Mouse (Mus musculus): ENCODE results near the gene Klhl32.

Gene Klhl32

DNA sequence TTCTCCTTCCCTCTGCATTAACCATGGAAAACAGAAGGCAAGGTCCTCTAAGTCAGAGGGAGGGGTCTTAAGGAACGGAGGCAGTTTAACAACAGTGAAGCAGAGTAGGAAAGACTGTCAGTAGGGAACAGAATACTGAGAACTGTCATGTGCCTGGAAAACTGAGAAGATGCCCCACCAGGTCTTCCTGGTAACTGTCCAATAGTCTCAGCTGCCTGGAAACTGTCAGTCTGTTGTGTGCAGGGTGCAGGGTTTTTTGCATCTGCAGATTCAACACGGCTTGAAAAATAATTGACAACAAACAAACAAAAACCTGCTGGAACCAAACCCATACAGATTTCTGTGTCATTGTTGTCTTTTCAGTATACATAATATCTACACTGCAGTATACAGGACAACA lies 208.6 kb downstream of the Klhl32 start:
- no peak for DNase-seq (ENCODE audit: inconsistent age in 2 of 2, low spot score in 1 of 2)

DNA sequence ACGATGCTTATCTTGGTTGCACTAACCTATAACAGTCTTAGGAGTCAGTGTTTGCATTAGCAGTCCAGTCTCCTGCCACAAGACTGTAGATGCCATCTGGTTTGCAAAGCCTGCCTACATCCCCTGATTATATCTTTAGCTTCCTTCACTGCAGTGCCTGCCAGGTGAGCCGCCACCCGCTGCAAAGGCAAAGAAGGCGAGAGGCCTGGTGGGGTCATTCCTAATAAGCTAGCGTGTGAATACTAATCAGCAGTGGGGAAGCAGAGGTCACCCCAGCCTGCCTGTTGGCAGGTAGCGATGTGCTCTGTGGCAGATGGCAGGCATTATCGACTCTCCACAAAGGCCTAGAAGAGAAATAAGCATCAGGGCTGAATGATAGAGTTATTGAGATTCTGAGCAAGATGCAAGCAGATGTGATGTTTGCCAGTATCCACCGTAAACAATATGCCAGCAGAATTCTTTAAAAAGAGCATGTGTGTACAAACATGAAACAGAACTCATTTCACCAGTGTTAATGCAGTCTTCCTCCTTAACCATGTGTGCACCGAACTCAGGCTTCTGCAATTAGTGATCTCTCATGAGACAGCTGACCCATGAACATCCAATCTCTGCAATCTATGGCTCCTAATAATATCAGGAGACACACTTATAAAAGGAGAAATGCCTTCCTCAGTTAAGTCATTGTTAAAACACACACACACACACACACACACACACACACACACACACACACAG lies 219.6 kb downstream of the Klhl32 start:
- DNase-seq (ENCODE audit: inconsistent age in 2 of 2, low spot score in 1 of 2) = no peak

DNA sequence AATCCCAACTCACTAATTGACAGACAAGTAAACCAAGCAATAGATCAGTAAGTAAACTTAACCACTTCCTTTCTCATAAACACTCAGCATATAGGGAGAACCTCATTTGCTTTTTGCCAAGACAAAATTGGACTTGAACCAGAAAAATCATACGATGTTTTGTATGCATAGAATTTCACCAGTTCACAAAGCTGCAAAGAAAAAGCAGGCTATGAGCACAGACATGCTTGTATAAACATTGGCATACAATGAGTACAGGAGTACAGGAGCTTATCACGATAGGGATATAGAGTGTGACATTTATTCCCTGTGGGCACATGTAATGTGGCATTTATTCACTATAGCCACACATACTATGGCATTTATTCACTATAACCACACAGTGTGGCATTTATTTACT lies 220.5 kb downstream of the Klhl32 start:
- no peak for DNase-seq (ENCODE audit: inconsistent age in 2 of 2, low spot score in 1 of 2)

DNA sequence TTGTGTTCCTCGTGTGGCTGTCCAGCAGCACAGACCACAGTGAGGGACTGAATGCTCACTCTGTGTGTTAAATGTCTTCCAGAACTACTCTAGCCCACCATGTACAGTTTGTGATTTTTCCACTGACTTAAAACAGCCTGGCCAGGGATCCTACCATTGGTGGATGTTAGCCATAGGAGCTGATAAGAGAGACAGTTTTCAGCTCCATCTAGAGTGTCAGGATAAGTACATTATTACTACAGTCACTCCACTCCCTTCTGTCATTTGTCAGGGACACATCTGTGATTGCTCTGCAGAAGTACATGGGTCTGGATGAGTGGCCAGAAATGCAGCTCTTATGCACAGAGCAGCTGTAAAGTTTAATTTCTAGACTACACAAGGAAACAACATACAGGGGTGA lies 223.1 kb downstream of the Klhl32 start:
- DNase-seq (ENCODE audit: inconsistent age in 2 of 2, low spot score in 1 of 2) = peak in 1 of 2 experiments; percentile 26

DNA sequence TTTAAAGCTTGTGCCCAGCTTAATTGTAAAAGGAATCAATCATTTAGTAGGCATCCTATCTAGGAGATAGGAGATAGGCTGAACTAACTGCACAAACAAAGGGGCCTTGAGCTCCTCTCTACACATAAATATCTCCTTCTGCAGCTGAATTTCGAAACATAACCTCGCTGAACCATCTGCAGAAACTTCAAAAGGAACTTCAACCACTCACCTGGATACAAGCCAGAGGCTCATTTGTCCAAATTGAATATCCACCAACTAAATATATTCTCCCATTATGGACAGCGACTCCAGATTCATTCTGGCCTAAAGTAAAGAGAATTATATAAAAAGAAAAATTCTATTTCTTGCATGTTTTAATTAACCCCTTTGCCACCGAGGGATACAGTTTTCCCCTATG lies 224.2 kb downstream of the Klhl32 start:
- peak; percentile 22 to 78 for DNase-seq (ENCODE audit: inconsistent age in 2 of 2, low spot score in 1 of 2)

DNA sequence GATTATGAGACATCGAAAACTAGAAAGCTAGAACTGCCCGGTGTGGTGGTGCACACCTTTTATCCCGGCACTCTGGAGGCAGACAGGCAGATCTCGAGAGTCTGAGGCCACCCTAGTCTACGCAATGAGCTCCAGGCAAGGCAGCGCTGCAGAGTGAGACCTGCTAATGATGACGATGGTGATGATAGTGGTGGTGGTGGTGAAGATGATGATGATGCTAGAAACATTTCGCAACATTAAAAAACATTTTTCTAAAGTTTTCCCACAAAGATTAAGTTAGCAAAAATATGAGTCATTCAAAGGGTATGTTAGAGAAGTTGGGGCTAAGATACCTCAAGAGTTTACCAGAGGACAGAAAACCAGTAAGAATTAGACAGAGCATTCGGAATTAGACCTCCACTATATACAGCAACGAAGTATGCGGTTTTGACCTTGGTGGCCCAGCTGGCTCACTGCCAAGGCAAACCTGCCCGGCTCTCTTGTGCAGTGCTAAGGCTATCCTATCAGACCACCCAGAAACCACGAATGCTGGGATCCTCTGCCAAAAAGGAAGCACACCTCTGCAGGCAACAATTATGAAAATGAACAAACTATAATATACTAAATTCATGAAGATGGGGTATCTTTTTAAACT lies 224.9 kb downstream of the Klhl32 start:
- peak; percentile 28 to 65 for DNase-seq (ENCODE audit: inconsistent age in 2 of 2, low spot score in 1 of 2)

DNA sequence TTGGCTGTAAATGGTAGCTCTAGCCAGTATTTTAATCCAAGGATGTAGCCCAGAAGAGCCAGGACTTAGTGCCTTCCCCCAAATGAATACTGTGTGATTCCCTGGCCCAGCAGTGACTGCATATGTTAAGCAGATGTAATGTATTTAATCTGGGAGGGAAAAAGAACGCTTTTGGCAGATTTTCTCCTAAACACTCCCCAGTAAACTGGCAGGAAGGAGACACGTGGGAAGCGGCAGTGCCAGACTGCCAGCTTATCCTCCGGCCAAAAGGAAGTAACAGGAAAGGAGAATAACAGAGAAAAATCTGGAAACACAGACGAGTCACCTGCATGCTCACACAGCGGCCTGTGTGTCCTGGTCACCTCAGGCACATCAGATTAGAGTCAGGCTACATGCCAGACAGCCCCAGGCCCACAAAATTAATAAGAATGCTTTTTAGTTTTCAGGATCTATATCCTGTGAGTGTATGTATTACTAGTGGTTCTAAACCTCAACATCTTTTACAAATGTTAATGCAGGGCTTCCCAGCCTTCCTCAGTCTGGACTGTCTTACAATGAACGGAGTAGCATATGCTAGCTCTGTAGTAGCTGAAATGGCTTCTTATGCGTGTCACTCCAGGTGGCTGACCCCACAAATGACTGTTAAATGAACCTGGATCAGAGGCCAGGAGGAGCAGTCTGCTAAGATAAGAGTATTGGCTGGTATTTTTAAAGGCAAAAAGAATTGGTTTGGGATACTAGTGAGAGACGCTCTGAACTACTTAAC lies 229.3 kb downstream of the Klhl32 start:
- no peak for DNase-seq (ENCODE audit: inconsistent age in 2 of 2, low spot score in 1 of 2)

DNA sequence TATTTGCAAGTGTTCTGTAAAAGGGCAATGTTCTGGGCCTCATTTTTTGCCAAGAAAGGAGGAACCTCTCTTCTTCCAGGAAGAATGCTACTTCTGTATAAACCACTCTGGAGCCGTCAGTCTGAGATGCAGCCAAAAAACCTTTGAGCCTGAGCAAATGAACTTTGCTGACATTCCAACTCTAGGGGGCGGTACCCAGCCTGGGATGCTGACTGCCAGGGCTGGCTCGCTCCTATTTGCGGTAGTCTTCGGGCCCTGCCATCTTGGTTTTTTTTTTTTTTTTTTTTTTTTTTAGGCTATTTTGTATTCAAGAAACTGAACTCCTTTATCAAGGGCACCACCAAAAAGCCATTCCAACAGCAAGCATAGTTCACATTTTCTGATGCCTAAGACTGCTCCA lies 230.5 kb downstream of the Klhl32 start:
- no peak for DNase-seq (ENCODE audit: inconsistent age in 2 of 2, low spot score in 1 of 2)

DNA sequence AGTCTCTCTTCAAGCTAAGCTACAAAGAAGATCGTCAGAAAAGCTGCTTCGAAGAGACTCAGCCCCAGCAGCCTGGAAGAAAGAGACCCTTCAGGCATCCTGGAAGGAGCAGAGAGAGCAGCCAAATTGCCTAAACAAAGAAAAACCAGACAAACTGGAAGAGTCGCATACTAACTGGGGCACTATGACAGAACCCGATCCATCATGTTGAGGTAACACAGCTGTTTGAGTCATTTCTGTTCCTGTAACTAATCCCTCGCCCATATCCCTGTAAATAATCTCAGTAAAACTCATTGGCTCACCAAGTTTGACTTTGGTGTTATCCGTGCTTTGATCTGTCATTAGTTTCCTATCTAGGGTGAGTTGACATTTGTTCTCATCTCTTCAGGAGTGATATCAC lies 230.9 kb downstream of the Klhl32 start:
- no peak for DNase-seq (ENCODE audit: inconsistent age in 2 of 2, low spot score in 1 of 2)

DNA sequence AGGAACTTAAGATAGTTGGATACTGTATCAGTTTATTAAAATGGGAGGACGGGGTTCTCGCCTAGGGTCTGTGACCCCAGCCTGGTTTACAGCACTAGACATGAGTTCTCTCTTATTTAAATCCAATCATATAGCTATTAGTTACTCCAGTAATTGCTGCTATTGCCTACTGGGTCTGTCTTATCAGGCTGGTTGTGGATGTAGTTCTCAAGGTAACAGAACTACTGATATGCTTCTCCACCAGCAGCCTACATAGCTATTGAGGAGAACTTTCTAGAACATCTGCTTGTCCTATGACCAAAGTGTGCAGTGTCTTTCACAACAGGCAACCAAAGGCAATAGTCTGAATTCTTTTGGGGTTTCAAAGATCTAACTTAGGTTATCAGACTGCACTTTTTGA lies 241.4 kb downstream of the Klhl32 start:
- DNase-seq (ENCODE audit: inconsistent age in 2 of 2, low spot score in 1 of 2) = no peak

DNA sequence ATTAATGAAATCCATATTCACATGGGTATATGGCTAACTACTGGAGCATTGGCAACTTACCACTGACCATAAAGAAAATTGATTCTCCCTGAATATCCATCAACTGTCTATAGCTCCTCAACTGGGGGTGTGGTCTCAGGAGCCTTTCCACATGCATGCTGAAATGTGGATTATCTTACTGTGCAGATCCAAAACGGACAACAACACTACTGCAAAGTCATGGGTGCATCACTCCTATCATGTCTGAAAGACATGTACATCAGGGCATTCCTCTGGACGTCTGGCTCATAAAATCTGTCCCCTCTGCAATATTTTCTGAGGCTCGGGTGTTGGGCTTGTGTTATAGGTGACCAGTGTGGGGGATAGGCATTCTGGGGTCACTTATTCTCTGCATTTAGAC lies 241.8 kb downstream of the Klhl32 start:
- no peak for DNase-seq (ENCODE audit: inconsistent age in 2 of 2, low spot score in 1 of 2)

DNA sequence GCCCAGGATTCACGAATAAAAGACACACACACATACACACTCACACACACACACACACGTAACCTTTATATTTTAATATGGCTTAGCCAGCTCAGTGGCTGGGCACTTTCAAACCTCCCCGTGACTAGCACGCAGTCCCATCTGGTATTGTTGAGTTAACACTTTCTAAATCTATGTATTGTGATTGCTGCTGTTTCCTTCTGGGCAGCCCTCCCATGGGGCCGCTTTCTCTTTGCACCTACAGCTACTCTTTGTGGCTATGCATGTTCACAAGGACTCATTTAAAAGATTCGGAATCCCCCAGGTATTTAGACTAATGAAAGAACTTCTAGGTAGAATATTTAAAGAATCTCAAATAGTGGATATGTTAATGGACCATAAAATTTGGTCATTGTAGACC lies 249.2 kb downstream of the Klhl32 start:
- DNase-seq (ENCODE audit: inconsistent age in 2 of 2, low spot score in 1 of 2) = no peak

DNA sequence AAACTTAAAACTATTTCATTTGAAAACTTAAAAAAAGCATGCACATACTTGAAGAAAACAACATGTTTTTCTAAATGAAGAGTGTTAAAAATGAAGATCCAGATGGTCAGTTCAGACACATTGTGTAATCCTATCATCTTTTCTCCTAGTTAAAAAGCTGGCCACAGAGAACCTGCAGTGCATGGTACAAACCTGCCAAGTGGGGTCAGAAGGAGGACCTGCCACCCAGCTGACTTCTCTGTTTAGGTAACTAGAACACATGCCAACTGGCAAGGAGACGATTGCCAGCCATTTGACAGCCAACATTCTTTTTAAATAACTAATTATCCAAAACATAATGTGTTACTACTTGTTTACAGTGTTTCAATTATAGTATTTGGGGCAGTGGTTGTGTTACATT lies 252.3 kb downstream of the Klhl32 start:
- DNase-seq (ENCODE audit: inconsistent age in 2 of 2, low spot score in 1 of 2) = no peak

DNA sequence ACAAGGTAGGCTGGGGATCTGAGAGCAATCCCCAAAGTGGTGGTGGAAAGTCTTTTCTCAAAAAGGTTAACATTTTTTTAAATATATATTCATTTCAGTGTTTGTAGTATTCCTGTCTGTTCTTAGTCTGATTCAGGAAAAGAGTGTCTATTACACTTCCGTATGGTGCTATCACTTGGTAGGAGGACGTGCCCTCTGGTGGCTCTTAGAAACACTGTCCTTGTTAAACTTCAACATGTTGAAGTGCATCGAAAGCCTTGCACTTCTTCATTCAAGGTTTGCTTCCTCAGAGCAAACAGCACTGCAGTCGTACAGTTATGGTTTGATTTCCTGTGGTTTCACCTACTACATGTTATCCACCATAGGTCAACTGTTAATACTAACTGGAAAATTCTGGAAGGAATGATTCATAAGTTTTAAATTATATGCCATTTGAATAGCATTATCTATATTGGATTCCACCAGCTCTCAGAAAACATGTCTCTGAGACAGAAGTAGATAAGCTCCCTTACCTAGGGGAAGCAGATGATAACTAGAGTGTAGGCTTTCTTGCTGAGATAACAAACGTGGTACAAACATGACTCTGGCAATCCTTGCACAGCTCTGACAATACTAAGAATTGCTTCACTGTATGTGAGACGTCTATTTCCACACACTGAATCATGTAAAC lies 253.8 kb downstream of the Klhl32 start:
- DNase-seq (ENCODE audit: inconsistent age in 2 of 2, low spot score in 1 of 2) = no peak

DNA sequence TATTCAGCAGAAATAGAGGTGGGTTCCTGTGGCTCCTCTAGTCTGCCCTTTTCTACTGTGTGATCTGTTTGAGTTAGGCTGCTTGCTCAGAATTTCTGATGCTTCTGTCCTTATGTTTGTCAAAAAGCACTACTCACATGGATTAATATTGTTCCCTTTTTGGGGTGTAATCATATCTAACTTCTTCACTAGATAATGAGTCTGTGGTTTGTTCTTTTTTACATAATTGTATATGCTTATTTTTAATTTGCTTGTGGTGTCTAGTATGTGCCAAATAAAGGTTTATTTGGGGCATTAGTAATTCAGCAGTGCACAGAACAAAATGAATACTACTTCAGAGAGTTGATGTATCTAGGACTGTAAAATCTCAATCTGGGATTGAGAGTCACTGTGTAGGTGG lies 256.1 kb downstream of the Klhl32 start:
- DNase-seq (ENCODE audit: inconsistent age in 2 of 2, low spot score in 1 of 2) = no peak

DNA sequence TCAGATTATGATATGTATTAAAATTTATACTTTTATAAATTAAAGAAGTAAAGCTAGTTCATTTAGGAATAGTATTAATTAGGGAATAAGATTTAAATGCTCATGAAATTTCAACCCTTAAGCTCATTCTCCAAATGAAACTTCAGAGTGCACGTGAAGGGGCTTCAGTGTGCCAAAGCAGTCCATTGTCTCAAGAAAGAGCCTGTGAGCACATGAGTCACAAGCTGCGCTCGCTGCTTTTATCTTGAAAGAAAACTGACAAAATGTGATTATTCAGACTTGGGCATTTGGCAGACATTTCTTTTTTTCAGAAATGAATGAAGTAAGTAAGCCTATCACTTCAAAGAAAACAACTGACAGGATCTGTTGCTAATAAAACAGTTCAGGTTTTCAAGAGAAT lies 266.9 kb downstream of the Klhl32 start:
- no peak for DNase-seq (ENCODE audit: inconsistent age in 2 of 2, low spot score in 1 of 2)

DNA sequence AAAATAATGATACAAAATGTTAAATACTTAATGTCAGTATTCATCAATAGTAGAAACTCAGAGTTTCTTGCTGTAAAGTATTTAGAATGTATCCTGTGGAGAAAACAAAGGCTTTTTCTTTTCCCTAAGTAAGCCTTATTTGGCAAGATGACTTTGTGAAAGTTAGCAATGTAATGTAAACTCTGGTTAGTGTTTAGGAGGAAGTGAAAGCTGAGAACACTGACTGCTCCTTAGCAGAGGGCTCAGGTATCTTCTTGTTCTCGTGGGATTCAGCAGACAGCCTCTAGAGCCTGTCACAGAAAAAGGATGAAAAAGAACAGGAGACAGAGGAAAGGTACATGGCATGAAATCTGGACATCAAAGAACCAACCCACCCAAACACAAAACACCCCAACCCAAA lies 268.6 kb downstream of the Klhl32 start:
- no peak for DNase-seq (ENCODE audit: inconsistent age in 2 of 2, low spot score in 1 of 2)

DNA sequence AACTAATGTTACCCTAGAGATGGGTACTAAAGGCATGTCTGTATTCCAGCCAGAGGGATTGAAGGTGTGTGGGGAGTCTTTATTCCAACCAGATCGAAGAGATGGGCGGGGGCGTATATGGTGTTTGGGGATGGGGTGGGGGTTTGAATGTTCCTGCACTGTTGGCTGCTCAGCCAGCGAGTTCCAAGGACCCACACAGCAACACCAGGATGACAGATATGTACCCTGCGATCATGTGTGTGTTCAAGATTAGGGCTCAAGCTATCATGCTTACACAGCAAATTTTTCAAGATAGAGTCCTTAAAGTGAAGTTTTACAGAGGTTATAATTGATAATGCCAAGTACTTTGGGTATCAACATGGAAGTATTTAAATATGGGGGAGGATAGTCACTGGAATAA lies 273.3 kb downstream of the Klhl32 start:
- DNase-seq (ENCODE audit: inconsistent age in 2 of 2, low spot score in 1 of 2) = no peak

DNA sequence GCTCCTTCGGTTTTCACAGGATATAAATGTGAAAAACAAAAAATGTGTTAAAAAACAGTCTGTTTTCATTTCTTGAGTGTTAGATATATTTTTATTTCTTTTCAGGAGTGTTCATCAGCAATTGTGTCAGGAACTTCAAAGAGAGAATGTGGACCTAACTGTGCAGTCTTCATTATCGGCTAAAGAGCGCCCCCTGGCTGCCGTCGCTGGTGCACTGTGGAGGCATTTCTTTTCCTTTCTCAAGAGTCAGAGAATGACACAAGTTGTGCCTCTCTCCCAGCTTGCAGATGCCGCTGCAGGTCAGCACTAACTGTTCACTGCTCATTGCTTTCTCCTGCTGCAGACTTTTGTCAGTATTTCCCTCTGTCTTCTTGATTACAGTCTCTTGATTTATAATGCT lies 276.6 kb downstream of the Klhl32 start:
- peak; percentile 59 to 91 for DNase-seq (ENCODE audit: inconsistent age in 2 of 2, low spot score in 1 of 2)

DNA sequence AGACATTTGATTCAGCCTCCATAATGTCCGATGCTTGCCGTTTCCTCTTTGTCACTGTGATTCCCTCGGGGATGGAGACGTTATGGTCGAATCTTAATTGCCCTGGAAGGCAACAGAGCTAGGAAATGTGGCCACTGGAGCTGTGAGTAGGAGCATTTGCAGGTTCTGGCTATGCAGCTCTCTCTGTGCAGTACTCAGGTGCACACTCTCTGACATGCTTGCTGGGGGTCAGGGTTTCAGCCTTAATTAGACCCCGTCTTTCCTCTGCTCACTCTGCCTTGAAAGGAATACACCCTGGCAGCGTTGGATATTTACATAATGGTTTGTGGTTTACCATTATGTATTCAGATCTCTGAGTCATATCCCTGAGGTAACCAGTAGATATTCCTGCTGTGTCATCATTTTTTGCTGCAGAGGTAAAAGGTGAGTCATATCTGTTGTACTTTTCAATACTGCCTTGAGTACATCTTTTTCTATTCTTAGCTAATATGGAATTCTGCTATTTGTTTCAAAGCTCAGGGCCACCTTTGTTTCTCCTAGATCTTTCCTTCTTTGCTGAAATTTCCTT lies 281.9 kb downstream of the Klhl32 start:
- DNase-seq (ENCODE audit: inconsistent age in 2 of 2, low spot score in 1 of 2) = no peak

DNA sequence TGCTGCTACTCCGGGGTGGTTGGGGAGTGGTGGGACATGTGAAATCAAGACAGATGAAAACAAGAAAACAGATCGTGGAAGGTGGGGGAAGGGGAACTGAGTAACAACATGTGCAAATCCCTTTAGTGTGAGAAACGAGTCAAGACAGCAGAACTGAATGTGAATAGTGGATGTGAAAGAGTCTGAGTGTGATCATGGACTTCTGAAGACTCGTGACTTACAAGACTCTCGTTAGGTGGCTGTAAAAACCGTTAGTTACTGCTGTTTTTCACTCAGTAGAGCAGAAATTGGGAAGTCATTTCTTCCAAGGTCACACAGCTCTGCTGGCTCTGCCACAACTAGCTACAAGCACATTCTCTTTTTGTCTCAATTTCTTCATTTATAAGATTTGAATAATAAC lies 282.9 kb downstream of the Klhl32 start:
- no peak for DNase-seq (ENCODE audit: inconsistent age in 2 of 2, low spot score in 1 of 2)
